Mouse (Mus musculus): ENCODE data around the gene Uri1. TPM values are rescaled to one million over a fixed set of nuclear protein-coding genes. Genes with fewer than 3 reads are reported as not detected.

Gene Uri1
- polyA plus RNA-seq, 1 experiment from 2014 or later: 40.8 TPM

- Histone ChIP-seq H3K27me3 (no peaks in the 10 kb centered on the region), H3K27ac (replicated peaks) (no peak overlapping the region), H3K4me2 (replicated peaks) (no peak overlapping the region), H3K9ac (no peak overlapping the region), H3K4me3 (replicated peaks) (no peak overlapping the region), H3K36me3 (no peaks in the 10 kb centered on the region), H3K4me1 (peaks cover 9% of the 10 kb centered on the region), H3K9me3 (replicated peaks) (no peaks in the 10 kb centered on the region)
- 62% methylated on average over 3 of the region's 3 CpGs for WGBS
- ATAC-seq (ENCODE audit: insufficient number of reproducible peaks, low FRiP score, low TSS enrichment, low read depth): no peak
Measured at GRCm38 (mm10) chr7:38013946-38014345, 9.4 kb downstream of the Uri1 start.

- H3K27me3 ChIP-seq: no peaks in the 10 kb centered on the region
- H3K27ac ChIP-seq (replicated peaks): no peak overlapping the region
- WGBS: 97% methylated on average over 4 of the region's 4 CpGs
- H3K4me2 ChIP-seq (replicated peaks): no peak overlapping the region
- no peaks in the 10 kb centered on the region for H3K36me3 ChIP-seq
- H3K9ac ChIP-seq: no peak overlapping the region
- no peak for ATAC-seq (ENCODE audit: insufficient number of reproducible peaks, low FRiP score, low TSS enrichment, low read depth)
- no peaks in the 10 kb centered on the region for H3K9me3 ChIP-seq (replicated peaks)
- H3K4me1 ChIP-seq: peaks cover 9% of the 10 kb centered on the region
- H3K4me3 ChIP-seq (replicated peaks): no peak overlapping the region
Measured at GRCm38 (mm10) chr7:38012811-38013210, 10.5 kb downstream of the Uri1 start.

GRCm38 (mm10) chr7:38008359-38008758 lies 15.0 kb downstream of the Uri1 start:
- no peaks in the 10 kb centered on the region for H3K27me3 ChIP-seq
- 68% methylated on average over 6 of the region's 6 CpGs for WGBS

GRCm38 (mm10) chr7:38002451-38002850 lies 20.9 kb downstream of the Uri1 start:
- Histone ChIP-seq H3K36me3 (no peaks in the 10 kb centered on the region), H3K4me3 (replicated peaks) (no peak overlapping the region), H3K27me3 (no peaks in the 10 kb centered on the region), H3K4me2 (replicated peaks) (no peak overlapping the region), H3K9me3 (replicated peaks) (no peaks in the 10 kb centered on the region), H3K4me1 (no peaks in the 10 kb centered on the region), H3K27ac (replicated peaks) (no peak overlapping the region), H3K9ac (no peak overlapping the region)
- WGBS: 84% methylated on average over 2 of the region's 2 CpGs
- no peak for ATAC-seq (ENCODE audit: insufficient number of reproducible peaks, low FRiP score, low TSS enrichment, low read depth)

More at GRCm38 (mm10) chr7:38008359-38008758, 15.0 kb downstream of the Uri1 start:
- ATAC-seq (ENCODE audit: insufficient number of reproducible peaks, low FRiP score, low TSS enrichment, low read depth): no peak
- Histone ChIP-seq H3K9ac (no peak overlapping the region), H3K36me3 (no peaks in the 10 kb centered on the region), H3K27ac (replicated peaks) (no peak overlapping the region), H3K4me2 (replicated peaks) (no peak overlapping the region), H3K4me1 (no peaks in the 10 kb centered on the region), H3K4me3 (replicated peaks) (no peak overlapping the region), H3K9me3 (replicated peaks) (no peaks in the 10 kb centered on the region)

- ATAC-seq (ENCODE audit: insufficient number of reproducible peaks, low FRiP score, low TSS enrichment, low read depth): no peak
- H3K4me3 ChIP-seq (replicated peaks): no peak overlapping the region
Measured at GRCm38 (mm10) chr7:37999691-38000090, 23.7 kb downstream of the Uri1 start.

GRCm38 (mm10) chr7:37992861-37993260 lies 30.5 kb downstream of the Uri1 start:
- Histone ChIP-seq H3K4me2 (replicated peaks) (no peak overlapping the region), H3K4me1 (no peaks in the 10 kb centered on the region), H3K27me3 (no peaks in the 10 kb centered on the region), H3K9ac (no peak overlapping the region), H3K27ac (replicated peaks) (no peak overlapping the region), H3K36me3 (no peaks in the 10 kb centered on the region), H3K9me3 (replicated peaks) (no peaks in the 10 kb centered on the region), H3K4me3 (replicated peaks) (no peak overlapping the region)
- WGBS: 88% methylated on average over 2 of the region's 2 CpGs
- no peak for ATAC-seq (ENCODE audit: insufficient number of reproducible peaks, low FRiP score, low TSS enrichment, low read depth)

More at GRCm38 (mm10) chr7:37999691-38000090, 23.7 kb downstream of the Uri1 start:
- H3K27me3 ChIP-seq: no peaks in the 10 kb centered on the region
- H3K27ac ChIP-seq (replicated peaks): no peak overlapping the region
- H3K36me3 ChIP-seq: no peaks in the 10 kb centered on the region
- no peak overlapping the region for H3K4me2 ChIP-seq (replicated peaks)
- 59% methylated on average over 2 of the region's 2 CpGs for WGBS
- no peak overlapping the region for H3K9ac ChIP-seq
- no peaks in the 10 kb centered on the region for H3K9me3 ChIP-seq (replicated peaks)
- H3K4me1 ChIP-seq: no peaks in the 10 kb centered on the region

- Histone ChIP-seq H3K9ac (no peak overlapping the region), H3K4me1 (no peaks in the 10 kb centered on the region), H3K36me3 (peaks cover 7% of the 10 kb centered on the region; the same call in 1 of the 2 replicates), H3K27ac (replicated peaks) (no peak overlapping the region), H3K4me2 (replicated peaks) (no peak overlapping the region), H3K9me3 (replicated peaks) (no peaks in the 10 kb centered on the region), H3K27me3 (no peaks in the 10 kb centered on the region), H3K4me3 (replicated peaks) (no peak overlapping the region)
- WGBS: 84% methylated on average over 5 of the region's 5 CpGs
- ATAC-seq (ENCODE audit: insufficient number of reproducible peaks, low FRiP score, low TSS enrichment, low read depth): no peak
Measured at GRCm38 (mm10) chr7:37984866-37985265, 38.5 kb downstream of the Uri1 start.

GRCm38 (mm10) chr7:37983471-37983870 lies 39.9 kb downstream of the Uri1 start:
- Histone ChIP-seq H3K36me3 (peaks cover 14% of the 10 kb centered on the region; the same call in 1 of the 2 replicates), H3K9me3 (replicated peaks) (no peaks in the 10 kb centered on the region), H3K27ac (replicated peaks) (no peak overlapping the region), H3K27me3 (no peaks in the 10 kb centered on the region), H3K4me2 (replicated peaks) (no peak overlapping the region), H3K4me1 (no peaks in the 10 kb centered on the region), H3K4me3 (replicated peaks) (no peak overlapping the region), H3K9ac (no peak overlapping the region)
- WGBS: 67% methylated on average over 6 of the region's 6 CpGs
- no peak for ATAC-seq (ENCODE audit: insufficient number of reproducible peaks, low FRiP score, low TSS enrichment, low read depth)

GRCm38 (mm10) chr7:37979729-37980128 lies 43.6 kb downstream of the Uri1 start:
- Histone ChIP-seq H3K4me3 (replicated peaks) (no peak overlapping the region), H3K27me3 (no peaks in the 10 kb centered on the region), H3K27ac (replicated peaks) (no peak overlapping the region), H3K4me1 (no peaks in the 10 kb centered on the region), H3K4me2 (replicated peaks) (no peak overlapping the region), H3K36me3 (peaks cover 14% of the 10 kb centered on the region; the same call in 1 of the 2 replicates), H3K9ac (no peak overlapping the region), H3K9me3 (replicated peaks) (no peaks in the 10 kb centered on the region)
- 88% methylated on average over 3 of the region's 3 CpGs for WGBS
- ATAC-seq (ENCODE audit: insufficient number of reproducible peaks, low FRiP score, low TSS enrichment, low read depth): no peak

GRCm38 (mm10) chr7:37978412-37978811 lies 44.9 kb downstream of the Uri1 start:
- Histone ChIP-seq H3K27me3 (no peaks in the 10 kb centered on the region), H3K36me3 (peaks cover 14% of the 10 kb centered on the region; the same call in 1 of the 2 replicates), H3K4me2 (replicated peaks) (no peak overlapping the region), H3K27ac (replicated peaks) (no peak overlapping the region), H3K9ac (no peak overlapping the region), H3K9me3 (replicated peaks) (no peaks in the 10 kb centered on the region), H3K4me3 (replicated peaks) (no peak overlapping the region), H3K4me1 (no peaks in the 10 kb centered on the region)
- 85% methylated on average over 4 of the region's 4 CpGs for WGBS
- ATAC-seq (ENCODE audit: insufficient number of reproducible peaks, low FRiP score, low TSS enrichment, low read depth): no peak

- WGBS: 85% methylated on average over 2 of the region's 2 CpGs
- Histone ChIP-seq H3K27me3 (no peaks in the 10 kb centered on the region), H3K9ac (no peak overlapping the region), H3K27ac (replicated peaks) (no peak overlapping the region), H3K9me3 (replicated peaks) (no peaks in the 10 kb centered on the region), H3K4me2 (replicated peaks) (no peak overlapping the region), H3K4me1 (no peaks in the 10 kb centered on the region), H3K36me3 (peaks cover 14% of the 10 kb centered on the region; the same call in 1 of the 2 replicates), H3K4me3 (replicated peaks) (no peak overlapping the region)
- ATAC-seq (ENCODE audit: insufficient number of reproducible peaks, low FRiP score, low TSS enrichment, low read depth): no peak
Measured at GRCm38 (mm10) chr7:37977676-37978075, 45.7 kb downstream of the Uri1 start.

- no peaks in the 10 kb centered on the region for H3K9me3 ChIP-seq (replicated peaks)
- no peak overlapping the region for H3K4me2 ChIP-seq (replicated peaks)
- H3K4me1 ChIP-seq: no peaks in the 10 kb centered on the region
- ATAC-seq (ENCODE audit: insufficient number of reproducible peaks, low FRiP score, low TSS enrichment, low read depth): no peak
- H3K4me3 ChIP-seq (replicated peaks): no peak overlapping the region
- WGBS: 88% methylated on average over 2 of the region's 2 CpGs
- H3K27ac ChIP-seq (replicated peaks): no peak overlapping the region
- H3K36me3 ChIP-seq: no peaks in the 10 kb centered on the region
- no peaks in the 10 kb centered on the region for H3K27me3 ChIP-seq
- H3K9ac ChIP-seq: no peak overlapping the region
Measured at GRCm38 (mm10) chr7:37972999-37973555, 50.3 kb downstream of the Uri1 start.
